Mouse (Mus musculus) intestine, embryonic 16.5 days (tissue): ENCODE data around the gene Prm2. TPM values are rescaled to one million over a fixed set of nuclear protein-coding genes. Genes with fewer than 3 reads are reported as not detected.

Experiments used
- ATAC-seq: fragments of 200-750 bp; cut with Nextera tagmentation; 2 replicates; pipeline ENCODE4 v1.8.0; 2017; ENCODE audit warnings: moderate TSS enrichment, moderate library complexity
- H3K27ac ChIP-seq: fragments of 300-500 bp; sonication (generic); 2 replicates; pipeline ENCODE4 v1.5.1; 2014; ENCODE audit warnings: mild to moderate bottlenecking, low read length
- H3K27me3 ChIP-seq: fragments of 300-500 bp; sonication (generic); replicated peaks from 2 replicates; pipeline ENCODE4 v1.6.1; 2014; ENCODE audit warnings: low read length, control low read depth, mixed read lengths; ENCODE audit not compliant: control insufficient read depth, insufficient read depth
- H3K36me3 ChIP-seq: fragments of 300-500 bp; sonication (generic); 2 replicates; pipeline ENCODE4 v1.6.1; 2014; ENCODE audit warnings: low read length, control low read depth; ENCODE audit not compliant: control insufficient read depth, insufficient read depth
- H3K4me1 ChIP-seq: fragments of 300-500 bp; sonication (generic); 2 replicates; pipeline ENCODE4 v1.6.1; 2014; ENCODE audit warnings: low read length, control low read depth, mixed read lengths; ENCODE audit not compliant: control insufficient read depth, insufficient read depth
- H3K4me2 ChIP-seq: fragments of 300-500 bp; sonication (generic); 2 replicates; pipeline ENCODE4 v1.6.1; 2014; ENCODE audit warnings: low read depth, low read length, control low read depth
- H3K4me3 ChIP-seq: fragments of 300-500 bp; sonication (generic); 2 replicates; pipeline ENCODE4 v1.5.1; 2014; ENCODE audit warnings: mild to moderate bottlenecking, low read length
- H3K9ac ChIP-seq: fragments of 300-500 bp; sonication (generic); 2 replicates; pipeline ENCODE4 v1.6.1; 2014; ENCODE audit warnings: low read depth, low read length
- H3K9me3 ChIP-seq: fragments of 300-500 bp; sonication (generic); 2 replicates; pipeline ENCODE4 v1.6.1; 2016; ENCODE audit warnings: low read length, control low read depth; ENCODE audit not compliant: control insufficient read depth
- WGBS: fragments of 180-500 bp; shearing (Covaris S2); extraction: QIAGEN DNeasy Blood & Tissue Kit; methylation state at CpG from one replicate; pipeline ENCODE4 v1.1.7; 2014; 5-methylcytosine and 5-hydroxymethylcytosine counted together
- polyA plus RNA-seq: library from polyadenylated mRNA; unstranded; fragments of >200 nt; fragmentation: Nextera tagmentation; extraction: Ambion mirVana; gene quantifications from 2 replicates; pipeline ENCODE4 v1.2.1, GENCODE M21; 2015

Gene Prm2
- polyA plus RNA-seq, 1 experiment from 2014 or later: not detected

DNA sequence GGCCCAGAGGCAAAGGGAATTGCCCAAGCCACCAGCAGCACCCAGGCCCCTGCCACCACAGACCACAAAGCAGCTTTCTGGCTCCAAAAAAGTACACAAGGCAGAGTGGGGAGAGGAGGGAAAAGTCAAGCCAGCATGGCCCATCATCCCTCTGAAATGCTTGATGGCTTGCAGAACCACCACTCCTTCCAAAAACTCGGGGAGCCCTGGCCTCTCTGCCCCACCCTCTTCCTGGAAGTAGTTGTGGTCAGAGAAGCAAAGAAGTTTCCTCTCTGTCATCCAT, 12.8 kb downstream of the Prm2 start:
- H3K4me1 ChIP-seq: peaks cover 19% of the 10 kb centered on the region
- peak overlapping the region; percentile 17 for H3K4me3 ChIP-seq
- 0% methylated on average over 1 of the region's 1 CpGs for WGBS
- no peak overlapping the region for H3K27ac ChIP-seq
- H3K9me3 ChIP-seq: no peaks in the 10 kb centered on the region
- H3K4me2 ChIP-seq: peak overlapping the region; percentile 97; the same call in 1 of the 2 replicates
- H3K36me3 ChIP-seq: 0 out of 2 replicates have a peak, but pooled peaks cover 2% of the 10 kb centered on the region
- no peaks in the 10 kb centered on the region for H3K27me3 ChIP-seq
- no peak for ATAC-seq
- peak overlapping the region; percentile 17; the same call in 1 of the 2 replicates for H3K9ac ChIP-seq

GRCm38 (mm10) chr16:10782377-10783151, 13.4 kb downstream of the Prm2 start:
- Histone ChIP-seq H3K4me1 (peaks cover 19% of the 10 kb centered on the region), H3K4me3 (peak overlapping the region; percentile 17; the same call in 1 of the 2 replicates), H3K4me2 (peak overlapping the region; percentile 97), H3K9me3 (no peaks in the 10 kb centered on the region), H3K9ac (peak overlapping the region; percentile 40; the same call in 1 of the 2 replicates), H3K27ac (no peak overlapping the region), H3K27me3 (no peaks in the 10 kb centered on the region), H3K36me3 (0 out of 2 replicates have a peak, but pooled peaks cover 2% of the 10 kb centered on the region)
- WGBS: 63% methylated on average over 6 of the region's 6 CpGs
- ATAC-seq: no peak

DNA sequence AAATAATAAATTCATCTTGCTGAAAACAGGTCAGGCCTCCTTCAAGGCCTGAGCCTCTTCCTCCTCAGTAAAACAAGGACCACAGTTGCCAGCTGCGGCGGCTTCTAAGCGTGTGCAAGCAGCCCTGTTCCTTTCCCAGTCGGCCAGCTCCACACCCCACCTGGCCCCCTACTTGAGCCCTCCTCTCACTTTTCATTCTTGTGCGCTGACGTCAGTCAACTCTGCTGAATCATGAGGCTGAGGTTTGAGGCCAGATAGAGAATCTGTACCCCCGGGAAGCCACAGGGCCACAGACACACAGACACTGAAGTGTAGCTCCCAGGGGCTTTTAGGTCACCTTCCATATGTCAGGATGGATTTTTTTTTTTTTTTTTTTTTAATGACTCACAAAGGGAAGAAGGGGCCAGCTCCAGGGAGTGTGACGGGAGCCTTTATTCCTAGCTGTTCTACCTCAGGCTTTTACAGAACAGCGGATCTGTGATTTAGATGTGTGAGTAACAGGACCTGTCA, 14.0 kb downstream of the Prm2 start:
- WGBS: 55% methylated on average over 9 of the region's 9 CpGs
- no peak overlapping the region for H3K27ac ChIP-seq

GRCm38 (mm10) chr16:10780631-10781120, 15.3 kb downstream of the Prm2 start:
- H3K27ac ChIP-seq: no peak overlapping the region
- no peak for ATAC-seq

More for the DNA sequence above, 14.0 kb downstream of the Prm2 start:
- Histone ChIP-seq H3K27me3 (no peaks in the 10 kb centered on the region), H3K9me3 (no peaks in the 10 kb centered on the region), H3K4me1 (peaks cover 19% of the 10 kb centered on the region), H3K36me3 (0 out of 2 replicates have a peak, but pooled peaks cover 2% of the 10 kb centered on the region), H3K9ac (no peak overlapping the region), H3K4me2 (no peak overlapping the region), H3K4me3 (no peak overlapping the region)
- ATAC-seq: no peak

DNA sequence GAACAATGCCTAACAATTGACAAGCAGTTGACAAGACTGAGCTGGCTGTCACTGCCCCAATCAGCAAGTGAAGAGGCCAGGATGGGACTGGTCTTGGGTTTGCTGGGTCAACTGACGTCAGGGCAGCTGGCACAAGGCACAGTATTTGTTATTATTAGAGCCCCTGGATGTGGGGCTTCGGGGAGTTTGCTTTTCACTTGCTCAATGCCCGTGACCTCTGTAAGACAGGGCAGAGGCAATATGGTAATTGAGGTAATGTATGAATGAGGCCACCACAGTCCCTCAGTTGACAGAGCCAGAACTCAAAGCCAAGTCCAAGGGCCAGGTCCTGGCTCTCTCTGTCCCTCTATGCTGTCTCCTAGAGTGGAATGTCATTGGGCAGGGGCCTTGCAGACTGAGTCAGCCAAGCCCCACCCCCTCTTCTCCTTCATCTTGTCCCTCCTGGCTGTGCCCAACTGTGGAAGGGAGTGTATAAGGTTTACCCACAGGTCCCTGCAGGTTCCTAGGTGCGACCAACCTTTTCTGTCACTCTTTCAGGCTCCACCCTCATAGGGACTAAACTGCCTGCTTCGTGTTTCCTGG, 18.3 kb downstream of the Prm2 start:
- no peak overlapping the region for H3K4me2 ChIP-seq
- H3K9me3 ChIP-seq: no peaks in the 10 kb centered on the region
- no peak overlapping the region for H3K4me3 ChIP-seq
- H3K36me3 ChIP-seq: 0 out of 2 replicates have a peak, but pooled peaks cover 2% of the 10 kb centered on the region
- peaks cover 5% of the 10 kb centered on the region for H3K4me1 ChIP-seq
- H3K27me3 ChIP-seq: no peaks in the 10 kb centered on the region
- no peak overlapping the region for H3K9ac ChIP-seq
- no peak for ATAC-seq
- 71% methylated on average over 5 of the region's 5 CpGs for WGBS
- no peak overlapping the region for H3K27ac ChIP-seq

More at GRCm38 (mm10) chr16:10780631-10781120, 15.3 kb downstream of the Prm2 start:
- no peaks in the 10 kb centered on the region for H3K9me3 ChIP-seq
- H3K4me2 ChIP-seq: no peak overlapping the region
- H3K4me1 ChIP-seq: peaks cover 14% of the 10 kb centered on the region
- no peak overlapping the region for H3K9ac ChIP-seq
- H3K4me3 ChIP-seq: no peak overlapping the region
- 65% methylated on average over 5 of the region's 5 CpGs for WGBS
- H3K36me3 ChIP-seq: 0 out of 2 replicates have a peak, but pooled peaks cover 2% of the 10 kb centered on the region
- no peaks in the 10 kb centered on the region for H3K27me3 ChIP-seq

DNA sequence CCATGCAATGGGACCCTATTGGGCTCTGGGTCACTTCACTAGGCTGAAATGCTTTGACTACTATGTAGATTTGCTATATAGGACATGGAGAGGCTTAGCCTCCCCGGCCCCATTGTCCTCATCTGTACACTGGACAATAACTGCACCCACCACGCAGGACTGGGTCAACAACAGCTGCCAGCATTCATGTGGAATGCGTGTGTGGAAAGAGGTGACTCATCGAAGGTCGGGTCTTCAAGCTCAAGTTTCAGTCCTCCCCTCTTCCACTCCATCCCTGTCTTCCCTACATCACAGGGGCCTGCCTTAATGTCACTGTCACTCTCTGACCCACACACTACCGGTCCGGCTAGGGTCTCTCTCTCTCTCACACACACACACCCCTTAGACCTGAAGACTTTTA, 19.6 kb downstream of the Prm2 start:
- 55% methylated on average over 7 of the region's 7 CpGs for WGBS
- no peak for ATAC-seq

DNA sequence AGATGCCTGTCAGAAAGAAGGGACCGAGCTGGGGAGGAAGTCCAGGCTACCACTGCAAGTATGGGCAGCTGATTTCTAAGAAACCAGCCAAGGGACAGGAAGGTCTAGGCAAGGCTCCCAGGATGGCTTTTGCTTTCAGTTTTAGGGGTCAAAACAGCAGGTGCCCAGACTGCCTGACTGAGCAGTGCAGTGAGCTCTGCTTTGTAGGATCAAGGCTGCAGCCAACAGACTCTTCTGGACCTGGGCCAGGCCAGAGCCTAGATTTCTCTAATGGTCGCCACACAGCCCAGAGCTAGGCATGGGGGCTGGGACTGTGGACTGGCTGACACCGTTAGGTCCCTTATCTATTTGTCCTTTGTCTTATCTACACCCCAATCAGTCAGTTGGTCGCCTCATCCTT, 21.2 kb downstream of the Prm2 start:
- no peaks in the 10 kb centered on the region for H3K27me3 ChIP-seq
- no peak overlapping the region for H3K9ac ChIP-seq
- 57% methylated on average over 4 of the region's 4 CpGs for WGBS
- no peak overlapping the region for H3K4me3 ChIP-seq
- H3K4me2 ChIP-seq: no peak overlapping the region
- peaks cover 2% of the 10 kb centered on the region; the same call in 1 of the 2 replicates for H3K4me1 ChIP-seq
- no peak for ATAC-seq
- H3K9me3 ChIP-seq: no peaks in the 10 kb centered on the region
- H3K27ac ChIP-seq: no peak overlapping the region
- no peaks in the 10 kb centered on the region for H3K36me3 ChIP-seq

More for the DNA sequence above, 19.6 kb downstream of the Prm2 start:
- Histone ChIP-seq H3K4me1 (no peaks in the 10 kb centered on the region), H3K4me2 (no peak overlapping the region), H3K4me3 (no peak overlapping the region), H3K27ac (no peak overlapping the region), H3K27me3 (no peaks in the 10 kb centered on the region), H3K9ac (no peak overlapping the region), H3K36me3 (no peaks in the 10 kb centered on the region), H3K9me3 (no peaks in the 10 kb centered on the region)

- Histone ChIP-seq H3K4me3 (no peak overlapping the region), H3K4me2 (no peak overlapping the region), H3K36me3 (no peaks in the 10 kb centered on the region), H3K4me1 (peaks cover 5% of the 10 kb centered on the region; the same call in 1 of the 2 replicates), H3K9ac (no peak overlapping the region), H3K9me3 (no peaks in the 10 kb centered on the region), H3K27me3 (no peaks in the 10 kb centered on the region), H3K27ac (no peak overlapping the region)
- no peak for ATAC-seq
- WGBS: 82% methylated on average over 8 of the region's 8 CpGs
Measured at GRCm38 (mm10) chr16:10773543-10773942, 22.4 kb downstream of the Prm2 start.

- Histone ChIP-seq H3K4me3 (no peak overlapping the region), H3K4me1 (peaks cover 5% of the 10 kb centered on the region; the same call in 1 of the 2 replicates), H3K27me3 (no peaks in the 10 kb centered on the region), H3K9me3 (no peaks in the 10 kb centered on the region), H3K36me3 (no peaks in the 10 kb centered on the region), H3K27ac (no peak overlapping the region), H3K4me2 (no peak overlapping the region), H3K9ac (no peak overlapping the region)
- 75% methylated on average over 19 of the region's 19 CpGs for WGBS
- ATAC-seq: no peak
Measured at GRCm38 (mm10) chr16:10771769-10772510, 24.0 kb downstream of the Prm2 start.
